14 mouse cellular contexts compared by ENCODE assay signal in genomic region chrX:60898641-60899040, GRCm38 (mm10). TPM values are rescaled to one million over a fixed set of nuclear protein-coding genes. Genes with fewer than 3 reads are reported as not detected.
A peak's percentile ranks its signal among the peaks of the same experiment; 100 is the strongest.
DNase-seq lines count a peak whose midpoint lies in the region; ATAC-seq and TF ChIP-seq lines count a peak whose summit lies in the region.
"Had no signal": no experiment of that assay in that cellular context is flagged by ENCODE, and none has a peak within 500 bp of the region (broad histone marks: within the 10 kb centered on the region; RNA-seq: fewer than 3 reads in every experiment).

No protein-coding gene starts in this region.

- H3K9ac ChIP-seq in heart, embryonic 16.5 days (ENCODE audit: low read length): no peak overlapping the region
- 0 out of 2 replicates have a peak overlapping the region, but pooled peaks have one; percentile 21 for H3K9ac ChIP-seq in forebrain, embryonic 12.5 days
- no peak overlapping the region for H3K9ac ChIP-seq in hindbrain, postnatal 0 days (replicated peaks; ENCODE audit: low read length)
- H3K9ac ChIP-seq in neural tube, embryonic 12.5 days: no peak overlapping the region
- H3K9ac ChIP-seq: limb, embryonic 12.5 days had no signal

- H3K4me2 ChIP-seq in heart, embryonic 16.5 days (ENCODE audit: low read depth, low read length): peak overlapping the region; percentile 40; the same call in 1 of the 2 replicates
- peak overlapping the region; percentile 49 for H3K4me2 ChIP-seq in forebrain, embryonic 12.5 days
- peak overlapping the region; percentile 23; the same call in 1 of the 2 replicates for H3K4me2 ChIP-seq in hindbrain, postnatal 0 days (ENCODE audit: low read depth, low read length)
- H3K4me2 ChIP-seq in neural tube, embryonic 12.5 days (replicated peaks): peak overlapping the region; percentile 49
- H3K4me2 ChIP-seq: limb, embryonic 12.5 days had no signal

- H3K36me3 ChIP-seq in heart, embryonic 16.5 days (ENCODE audit: control insufficient read depth, insufficient read depth): no peaks in the 10 kb centered on the region
- H3K36me3 ChIP-seq in forebrain, embryonic 12.5 days (replicated peaks): no peaks in the 10 kb centered on the region
- no peaks in the 10 kb centered on the region for H3K36me3 ChIP-seq in hindbrain, postnatal 0 days (ENCODE audit: insufficient read depth, low read length)
- no peaks in the 10 kb centered on the region for H3K36me3 ChIP-seq in neural tube, embryonic 12.5 days
- H3K36me3 ChIP-seq: limb, embryonic 12.5 days had no signal

- no peak for TF ChIP-seq CTCF in hindbrain, postnatal 0 days (IDR thresholded peaks at IDR 0.05; ENCODE audit: low read depth)

- no peaks in the 10 kb centered on the region for H3K9me3 ChIP-seq in heart, embryonic 16.5 days (replicated peaks; ENCODE audit: control insufficient read depth, low read length)
- H3K9me3 ChIP-seq in forebrain, embryonic 12.5 days: no peaks in the 10 kb centered on the region
- H3K9me3 ChIP-seq in hindbrain, postnatal 0 days (ENCODE audit: low read length): no peaks in the 10 kb centered on the region
- no peaks in the 10 kb centered on the region for H3K9me3 ChIP-seq in neural tube, embryonic 12.5 days
- H3K9me3 ChIP-seq: limb, embryonic 12.5 days had no signal

- ATAC-seq in heart, embryonic 16.5 days (replicated peaks; ENCODE audit: extremely low read depth, insufficient read depth, low FRiP score): no peak
- ATAC-seq in forebrain, embryonic 12.5 days (ENCODE audit: low FRiP score): no peak
- no peak for ATAC-seq in hindbrain, postnatal 0 days
- no peak for ATAC-seq in neural tube, embryonic 12.5 days (ENCODE audit: low FRiP score, low read depth)
- ATAC-seq: inflammation-experienced regulatory T-cells, adult 6 months had no signal

- no peak for DNase-seq in heart, adult 8-10 months (ENCODE audit: low spot score)
- DNase-seq in hindbrain, postnatal 0 days (ENCODE audit: low spot score): no peak
- no peak for DNase-seq in layer of hippocampus, postnatal 10 days (ENCODE audit: low spot score in 2 of 2)
- no peak for DNase-seq in adipocyte (ENCODE audit: low spot score)
- no peak for DNase-seq in kidney, adult 9 months
- DNase-seq: cerebellum, adult 2 months; lung, adult 18-20 months had no signal

- H3K27me3 ChIP-seq in heart, embryonic 16.5 days (ENCODE audit: control insufficient read depth, insufficient read depth, low read length): peaks cover 52% of the 10 kb centered on the region
- peaks cover 6% of the 10 kb centered on the region for H3K27me3 ChIP-seq in forebrain, embryonic 12.5 days
- H3K27me3 ChIP-seq in hindbrain, postnatal 0 days (ENCODE audit: insufficient read depth, low read length): no peaks in the 10 kb centered on the region; the same call in 1 of the 2 replicates
- 0 out of 2 replicates have a peak, but pooled peaks cover 3% of the 10 kb centered on the region for H3K27me3 ChIP-seq in neural tube, embryonic 12.5 days (replicated peaks)

- no peaks in the 10 kb centered on the region for H3K4me1 ChIP-seq in heart, embryonic 16.5 days (ENCODE audit: control insufficient read depth, insufficient read depth, low read length)
- peaks cover 16% of the 10 kb centered on the region for H3K4me1 ChIP-seq in forebrain, embryonic 12.5 days
- H3K4me1 ChIP-seq in hindbrain, postnatal 0 days (ENCODE audit: insufficient read depth, low read length): no peaks in the 10 kb centered on the region
- H3K4me1 ChIP-seq in neural tube, embryonic 12.5 days: no peaks in the 10 kb centered on the region
- H3K4me1 ChIP-seq: limb, embryonic 12.5 days had no signal

- WGBS in heart, embryonic 16.5 days: 16% methylated on average over 18 of the region's 18 CpGs
- WGBS in forebrain, embryonic 12.5 days: 9% methylated on average over 18 of the region's 18 CpGs
- WGBS in hindbrain, postnatal 0 days: 25% methylated on average over 18 of the region's 18 CpGs
- WGBS in neural tube, embryonic 12.5 days: 12% methylated on average over 18 of the region's 18 CpGs

- no peak overlapping the region for H3K4me3 ChIP-seq in heart, embryonic 16.5 days (ENCODE audit: low read length)
- peak overlapping the region; percentile 13; the same call in 1 of the 2 replicates for H3K4me3 ChIP-seq in forebrain, embryonic 12.5 days (replicated peaks)
- no peak overlapping the region for H3K4me3 ChIP-seq in hindbrain, postnatal 0 days (ENCODE audit: low read length)
- H3K4me3 ChIP-seq in neural tube, embryonic 12.5 days: no peak overlapping the region
- H3K4me3 ChIP-seq: limb, embryonic 12.5 days had no signal

- no peak overlapping the region for H3K27ac ChIP-seq in heart, embryonic 16.5 days (ENCODE audit: low read length)
- no peak overlapping the region for H3K27ac ChIP-seq in forebrain, embryonic 12.5 days
- no peak overlapping the region for H3K27ac ChIP-seq in hindbrain, postnatal 0 days
- H3K27ac ChIP-seq in neural tube, embryonic 12.5 days: no peak overlapping the region
- H3K27ac ChIP-seq: limb, embryonic 12.5 days had no signal

RNA-seq across cellular contexts. Expression of gene Sox3, which starts 5.4 kb away (rescaled TPM):
- 0.07 TPM in 1 of 2 replicates, not detected in the other for polyA plus RNA-seq in heart, embryonic 16.5 days (2015; fragmentation: Nextera tagmentation; extraction: Ambion mirVana)
- not detected for total RNA-seq in heart, adult 8-10 months (2022)
- polyA plus RNA-seq in forebrain, embryonic 12.5 days (2016; fragmentation: Nextera tagmentation; extraction: Ambion mirVana): 8.1 and 9.3 TPM in 2 replicates
- total RNA-seq in hindbrain, postnatal 0 days (2014; rRNA removed): 6.1 and 8.5 TPM in 2 replicates
- polyA plus RNA-seq in hindbrain, postnatal 0 days (2015; fragmentation: Nextera tagmentation; extraction: Ambion mirVana): 1.3 and 2.4 TPM in 2 replicates
- polyA plus RNA-seq in neural tube, embryonic 12.5 days (2016; fragmentation: Nextera tagmentation; extraction: Ambion mirVana): 3.8 and 5.1 TPM in 2 replicates
- 1 to 10 TPM; 6.1 to 7.4 TPM for total RNA-seq in layer of hippocampus, postnatal 10 days (2021)
- total RNA-seq: gastrocnemius, adult 18-20 months had no signal
- polyA plus RNA-seq: inflammation-experienced regulatory T-cells, adult 6 months; large intestine, adult 2 months; limb, embryonic 12.5 days had no signal
